Mouse (Mus musculus): ENCODE results near the gene Cdkl3. TPM values are rescaled to one million over a fixed set of nuclear protein-coding genes. Genes with fewer than 3 reads are reported as not detected.
A peak's percentile ranks its signal among the peaks of the same experiment; 100 is the strongest.

The Cdkl3 gene
- 1 to 10 TPM; 3.8 to 4.1 TPM for total RNA-seq (2021)

DNA sequence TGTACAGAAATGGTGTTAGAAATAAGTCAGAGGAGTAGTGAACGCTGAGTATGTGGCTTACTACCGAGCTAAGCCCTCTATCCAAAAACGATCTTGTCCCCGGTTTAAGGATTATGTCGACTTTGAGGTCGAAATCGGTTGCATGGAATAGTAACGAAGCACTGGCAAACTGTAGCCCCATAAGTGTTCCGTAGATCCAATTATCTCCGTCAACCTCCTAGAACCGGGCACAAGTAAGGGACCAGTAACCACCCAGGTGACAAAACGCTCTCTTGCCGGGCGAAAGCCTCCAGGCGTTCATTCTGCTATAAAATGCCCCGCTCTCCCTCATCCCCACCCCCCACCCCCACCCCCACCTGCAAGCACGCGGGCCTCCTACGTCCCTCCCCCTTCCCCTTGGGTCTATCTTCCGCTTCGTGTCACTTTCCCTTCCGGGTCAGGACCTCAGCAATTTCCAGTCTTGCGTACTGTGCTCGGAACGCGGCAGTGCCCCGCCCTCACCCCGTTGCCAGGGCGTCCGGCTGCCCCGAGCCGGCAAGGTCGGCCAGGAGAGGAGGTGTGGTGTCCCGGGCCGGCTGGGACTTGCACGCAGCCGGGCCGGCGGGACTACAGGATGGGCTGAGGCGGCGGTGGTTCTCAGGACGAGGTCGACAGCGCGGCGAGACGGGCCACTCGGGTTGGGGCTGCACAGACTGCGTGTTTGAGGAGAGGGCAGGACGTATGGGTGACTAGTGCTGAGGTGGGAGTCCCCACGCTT lies at the start of gene Cdkl3:
Gene Cdkl3, plus strand, starts transcription at position 450 of the 757 bp plus-strand sequence.
- intact Hi-C loops (cut with DNase I) = loop anchor here (5.0 to 10.0 kb wide), 2 partner anchors 228 to 379 kb away; partner anchors contain the start of gene Skp1a
- peak; percentile 93 for DNase-seq (ENCODE audit: low spot score)

DNA sequence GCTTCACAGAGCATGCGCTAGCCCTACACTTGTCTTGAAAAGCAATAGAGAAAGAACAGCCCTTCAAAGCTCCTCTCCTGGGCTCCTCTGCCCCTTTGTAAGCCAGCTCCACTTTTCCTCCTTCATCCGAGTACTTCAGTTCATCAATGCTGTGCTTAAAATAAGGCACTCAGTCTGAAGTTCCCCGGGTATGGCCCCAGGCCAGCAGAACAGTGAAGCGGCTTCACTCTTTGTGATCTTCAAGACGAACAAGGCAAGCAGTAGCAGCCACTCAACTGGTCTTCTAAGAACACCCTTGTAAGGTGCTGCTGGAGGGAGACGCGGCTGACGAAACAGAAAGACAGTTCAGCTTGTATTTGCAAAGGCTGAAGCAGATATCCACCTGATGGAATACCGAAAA lies 47.9 kb upstream of the Cdkl3 start:
- DNase-seq (ENCODE audit: low spot score) = no peak
- intact Hi-C loops (cut with DNase I) = no loop called here

DNA sequence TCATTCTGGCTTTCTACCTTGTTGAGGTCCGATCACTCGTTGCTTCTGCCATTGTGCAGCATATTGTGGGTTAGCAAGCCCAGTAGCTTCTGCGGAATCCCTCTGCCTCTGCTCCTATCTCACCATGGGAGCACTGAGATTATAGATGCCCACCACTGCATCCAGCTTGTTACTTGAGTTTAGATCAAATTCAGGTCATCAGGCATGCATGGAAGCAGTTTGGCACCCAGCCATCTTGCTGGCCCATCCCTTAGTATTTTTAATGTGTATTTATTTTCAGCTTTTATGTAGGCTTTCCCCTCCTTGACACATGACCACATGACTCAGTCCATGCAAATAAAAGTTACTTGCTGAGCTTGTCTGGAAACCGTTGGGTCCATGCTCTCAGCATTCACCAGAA lies 46.3 kb upstream of the Cdkl3 start:
- DNase-seq (ENCODE audit: low spot score) = no peak
- intact Hi-C loops (cut with DNase I) = no loop called here

DNA sequence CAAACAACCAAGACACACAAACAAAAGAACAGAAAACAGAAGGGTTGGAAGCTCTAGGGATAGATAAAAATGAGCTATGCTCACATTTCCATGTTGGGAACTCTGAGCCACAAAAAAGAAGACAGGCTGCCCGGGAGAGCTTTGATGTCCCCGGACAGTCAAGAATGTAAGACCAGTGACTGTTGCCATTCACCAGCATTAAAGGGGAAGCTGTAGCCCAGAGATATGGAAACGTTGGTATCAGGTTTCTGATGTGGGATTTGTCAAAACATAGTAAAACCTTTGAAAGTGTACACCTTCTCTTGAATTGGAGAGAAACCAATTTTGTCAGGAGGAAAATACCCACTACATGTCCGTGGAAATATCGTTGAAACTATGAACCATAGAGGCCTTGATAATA lies 44.5 kb upstream of the Cdkl3 start:
- DNase-seq (ENCODE audit: low spot score) = no peak
- intact Hi-C loops (cut with DNase I) = no loop called here

DNA sequence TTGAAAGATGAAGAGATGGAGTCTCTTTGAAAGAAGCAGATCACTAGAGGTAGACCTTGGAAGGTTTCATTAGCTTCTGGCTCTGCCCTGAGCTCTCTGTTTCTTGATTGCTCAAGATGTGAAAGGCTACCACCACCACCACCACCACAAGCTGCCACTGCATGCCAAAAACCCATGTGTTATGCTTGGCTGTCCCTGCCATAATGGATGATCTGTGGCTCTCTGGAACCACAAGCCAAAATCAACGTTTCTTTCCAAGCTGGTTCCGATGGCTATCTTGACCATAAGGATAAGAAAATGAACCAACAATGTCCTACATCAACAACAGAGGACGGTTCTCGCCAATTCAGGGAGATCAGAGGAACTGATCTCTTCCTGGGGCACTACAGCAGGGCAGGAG lies 44.0 kb upstream of the Cdkl3 start:
- intact Hi-C loops (cut with DNase I) = no loop called here
- no peak for DNase-seq (ENCODE audit: low spot score)

DNA sequence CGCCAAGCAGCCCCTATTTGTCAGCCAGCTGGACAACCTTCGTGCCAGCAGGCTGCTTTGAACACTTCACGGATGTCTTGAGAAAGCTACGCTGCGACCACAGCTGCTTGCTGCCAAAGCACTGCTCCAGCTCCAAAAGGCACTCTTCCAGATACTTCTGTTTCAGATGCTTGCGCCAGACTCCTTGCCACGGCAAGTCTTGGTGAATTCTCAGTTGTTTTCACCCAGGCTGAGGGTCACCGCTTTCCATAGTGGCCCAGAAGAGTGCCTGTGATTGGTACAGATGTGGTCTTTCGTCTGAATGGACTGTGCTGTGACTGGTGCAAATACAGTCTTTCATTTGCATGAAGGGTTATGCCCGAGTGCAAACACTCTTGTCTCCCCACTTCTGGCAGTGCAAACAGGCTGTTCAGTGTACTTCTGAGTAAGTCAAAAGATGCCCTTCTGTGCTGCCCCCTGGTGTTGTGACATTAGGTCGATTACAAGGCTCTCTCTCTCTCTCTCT lies 43.0 kb upstream of the Cdkl3 start:
- intact Hi-C loops (cut with DNase I) = no loop called here
- no peak for DNase-seq (ENCODE audit: low spot score)

DNA sequence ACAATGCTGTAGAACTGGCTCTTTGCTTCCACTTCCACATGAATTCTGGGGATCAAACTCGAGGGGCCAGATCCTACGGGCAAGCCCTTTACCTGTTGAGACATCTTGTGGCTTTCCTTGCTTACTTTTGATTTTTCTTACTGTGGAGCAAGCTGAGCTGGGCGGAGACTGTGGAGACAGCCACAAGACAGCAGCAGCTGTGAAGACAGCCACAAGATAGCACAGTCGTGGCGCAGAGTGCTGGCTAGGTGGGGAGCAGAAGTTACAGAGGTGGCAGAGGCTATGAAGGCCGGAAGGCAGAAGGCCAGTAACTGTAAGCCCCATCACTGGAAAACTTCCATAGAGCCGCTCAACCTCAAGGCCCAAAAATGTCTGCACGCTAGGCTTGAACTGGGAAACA lies 42.3 kb upstream of the Cdkl3 start:
- no peak for DNase-seq (ENCODE audit: low spot score)
- intact Hi-C loops (cut with DNase I) = no loop called here

DNA sequence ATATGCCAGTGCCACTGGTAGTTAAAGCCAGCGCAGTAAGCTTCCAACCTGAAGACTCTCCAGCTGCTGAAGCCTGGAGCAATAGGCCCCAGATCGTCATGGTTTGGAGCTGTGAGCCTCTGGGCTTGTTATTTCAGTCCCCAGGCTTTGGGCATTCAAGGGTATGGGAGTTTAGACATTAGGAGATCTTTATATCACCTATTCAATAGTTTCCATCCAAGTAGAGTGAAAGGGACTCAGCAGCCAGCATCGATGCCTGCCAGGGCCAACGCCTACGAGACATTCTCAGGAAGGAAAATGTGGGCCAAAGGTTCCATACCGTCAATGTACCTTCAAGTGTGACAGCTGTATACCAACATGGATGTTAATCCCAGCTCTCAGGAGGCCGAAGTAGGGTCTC lies 41.7 kb upstream of the Cdkl3 start:
- intact Hi-C loops (cut with DNase I) = no loop called here
- no peak for DNase-seq (ENCODE audit: low spot score)

DNA sequence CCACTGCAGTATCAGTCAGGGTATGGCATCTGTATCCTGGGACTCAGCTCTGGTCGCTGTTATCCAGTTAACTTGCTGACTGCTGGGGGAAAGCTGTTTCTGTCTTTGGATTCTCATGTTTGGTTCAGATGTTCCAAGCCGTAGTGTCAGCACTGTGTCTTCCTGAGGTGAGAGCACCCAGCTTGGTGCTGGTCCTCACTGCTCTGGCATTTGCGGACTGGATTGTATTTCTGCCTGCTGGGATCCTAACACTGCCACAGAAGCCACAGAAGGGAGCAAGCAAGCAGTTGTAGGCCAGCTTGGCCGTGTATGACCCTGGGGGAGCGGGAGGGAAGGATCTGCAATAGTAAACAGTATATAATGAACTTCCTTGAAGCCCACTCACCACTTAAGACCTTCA lies 37.4 kb upstream of the Cdkl3 start:
- DNase-seq (ENCODE audit: low spot score) = no peak
- intact Hi-C loops (cut with DNase I) = loop anchor here (1.0 to 2.0 kb wide), 2 partner anchors 50 to 108 kb away; no protein-coding TSS in a partner anchor

DNA sequence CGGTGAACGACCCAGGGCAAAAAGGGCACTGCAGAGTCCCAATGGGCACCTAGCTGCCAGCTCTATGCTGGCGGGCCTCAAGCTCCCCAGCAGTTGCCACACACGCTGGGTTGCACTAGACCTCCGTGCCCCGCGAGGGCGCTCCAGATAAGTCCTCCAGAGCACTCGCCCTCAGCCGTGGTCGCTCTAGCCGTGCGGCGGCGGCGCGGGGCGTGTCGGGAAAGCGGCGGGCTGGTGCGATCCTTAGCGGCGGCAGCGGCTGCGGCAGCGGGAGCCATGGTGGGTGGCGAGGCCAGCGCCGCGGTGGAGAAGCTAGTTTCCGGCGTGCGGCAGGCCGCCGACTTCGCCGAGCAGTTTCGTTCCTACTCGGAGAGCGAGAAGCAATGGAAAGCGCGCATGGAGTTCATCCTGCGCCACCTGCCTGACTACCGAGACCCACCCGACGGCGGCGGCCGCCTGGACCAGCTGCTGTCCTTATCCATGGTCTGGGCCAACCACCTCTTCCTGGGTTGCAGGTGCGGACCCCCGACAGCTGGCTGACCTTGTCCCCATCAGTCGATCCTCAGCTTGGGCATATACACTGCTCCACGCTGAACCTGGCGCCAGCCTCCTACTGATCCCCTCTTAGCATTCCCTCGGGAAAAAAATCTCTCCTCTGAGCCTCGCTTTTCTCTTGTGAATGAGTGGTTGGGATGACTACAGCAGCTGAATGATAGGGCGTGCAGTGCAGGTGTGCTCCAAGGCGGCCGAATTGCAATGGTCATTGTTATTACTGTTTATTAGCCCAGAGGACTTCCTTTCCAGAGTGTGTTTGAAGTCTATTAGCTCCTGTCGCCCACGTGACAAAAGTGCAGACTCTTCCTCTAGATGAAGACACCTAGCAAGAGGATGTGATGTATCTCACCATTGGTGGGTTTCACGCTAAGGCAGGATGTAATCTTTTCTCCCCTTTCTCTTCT lies 36.3 kb upstream of the Cdkl3 start, which contains the start of gene Cdkn2aipnl:
Gene Cdkn2aipnl, plus strand, starts transcription at position 219 of the 959 bp plus-strand sequence.
- intact Hi-C loops (cut with DNase I) = loop anchor here (1.0 to 2.0 kb wide), 2 partner anchors 51 to 109 kb away; no protein-coding TSS in a partner anchor
- peak; percentile 86 for DNase-seq (ENCODE audit: low spot score)

DNA sequence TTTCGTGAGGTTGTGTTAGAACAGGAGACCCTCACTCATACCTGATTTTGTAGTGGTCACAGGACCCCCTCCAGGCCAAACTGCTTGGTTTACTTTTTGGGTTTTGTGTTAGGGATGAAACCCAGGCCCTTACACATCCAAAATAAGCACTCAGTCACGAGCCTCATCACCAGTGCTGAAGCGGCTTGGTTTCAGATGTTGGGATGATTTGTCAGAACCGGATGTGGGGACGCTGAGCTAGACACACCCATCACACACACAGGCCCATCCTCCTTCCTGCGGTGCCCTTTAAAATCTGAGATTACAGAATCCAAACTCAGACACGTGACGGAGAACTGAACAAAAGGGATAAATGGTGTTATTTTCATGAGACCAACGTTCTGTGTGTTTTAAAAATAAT lies 35.1 kb upstream of the Cdkl3 start:
- intact Hi-C loops (cut with DNase I) = loop anchor here (1.0 kb wide), 1 partner anchor 149 kb away; no protein-coding TSS in a partner anchor
- DNase-seq (ENCODE audit: low spot score) = no peak

DNA sequence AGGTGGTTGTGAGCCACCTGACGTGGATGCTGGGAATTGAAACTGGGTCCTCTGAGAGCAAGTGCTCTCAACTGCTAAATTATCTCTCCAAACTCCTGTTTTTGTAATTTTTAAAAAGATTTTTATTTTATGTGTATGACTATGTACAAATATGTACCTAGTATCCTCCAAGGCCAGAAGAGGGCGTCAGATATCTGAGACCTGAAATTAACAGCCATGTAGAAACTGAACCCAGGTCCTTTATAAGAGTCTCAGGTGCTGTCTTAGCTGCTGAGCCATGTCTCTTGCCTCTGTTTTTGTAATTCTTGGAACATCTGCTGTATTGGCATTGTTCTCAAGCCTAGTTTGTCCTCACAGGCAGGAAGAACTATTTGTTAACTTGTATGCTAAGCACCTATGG lies 34.5 kb upstream of the Cdkl3 start:
- DNase-seq (ENCODE audit: low spot score) = no peak
- intact Hi-C loops (cut with DNase I) = loop anchor here (1.0 kb wide), 1 partner anchor 149 kb away; no protein-coding TSS in a partner anchor

DNA sequence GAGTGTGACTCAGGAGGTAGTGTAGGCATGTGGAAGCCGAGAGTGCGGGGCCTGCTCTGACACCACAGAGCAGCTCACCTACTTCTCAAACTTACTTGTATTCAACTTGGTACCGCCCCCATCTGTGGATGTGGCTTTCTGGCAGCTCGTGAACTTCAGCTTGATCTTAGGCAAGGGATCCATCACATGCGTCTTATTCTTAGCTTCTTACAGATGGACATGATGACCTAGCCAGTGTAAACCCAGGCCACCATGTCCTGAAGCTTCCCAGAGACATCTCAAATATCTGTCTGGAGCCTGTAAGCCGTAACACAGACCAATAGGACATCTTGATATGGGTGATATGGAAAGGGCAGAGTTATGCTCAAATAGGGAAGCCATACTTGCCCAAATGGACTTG lies 32.4 kb upstream of the Cdkl3 start:
- DNase-seq (ENCODE audit: low spot score) = no peak
- intact Hi-C loops (cut with DNase I) = no loop called here

DNA sequence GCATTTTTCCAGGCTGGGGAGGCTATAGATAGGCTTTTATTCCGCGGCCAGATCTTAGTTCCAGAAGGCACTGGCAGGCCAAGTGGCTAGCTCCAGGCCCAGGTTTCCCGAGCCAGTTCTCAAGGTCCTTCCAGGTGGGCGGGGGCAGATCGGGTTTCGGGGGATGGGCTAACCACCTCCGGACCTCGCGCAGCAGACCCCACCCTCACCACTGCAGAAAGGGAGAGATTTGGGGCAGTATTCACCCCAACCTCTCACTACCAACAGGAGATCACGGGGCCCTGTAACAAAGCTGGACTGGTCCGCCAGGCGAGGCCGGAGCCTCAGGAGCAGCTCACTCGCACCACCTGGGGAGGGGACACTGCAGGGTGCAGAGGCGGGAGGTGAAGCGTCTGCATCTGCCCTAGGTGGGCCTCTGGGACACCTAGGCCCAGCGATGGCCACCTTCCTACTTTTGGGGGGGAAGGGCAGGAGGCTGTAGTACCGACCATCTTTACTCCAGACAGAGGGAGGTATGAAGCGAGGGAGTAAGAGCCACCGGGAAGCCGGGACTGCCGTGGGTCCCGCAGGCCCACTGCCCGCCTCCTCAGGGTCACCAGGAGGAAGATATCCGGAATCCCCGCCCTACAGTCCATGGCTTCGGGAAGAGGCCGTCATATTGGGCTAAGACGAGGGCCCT lies 4.3 kb upstream of the Cdkl3 start:
- peak; percentile 58 for DNase-seq (ENCODE audit: low spot score)
- intact Hi-C loops (cut with DNase I) = loop anchor here (5.0 to 10.0 kb wide), 2 partner anchors 233 to 375 kb away; partner anchors contain the start of gene Skp1a

DNA sequence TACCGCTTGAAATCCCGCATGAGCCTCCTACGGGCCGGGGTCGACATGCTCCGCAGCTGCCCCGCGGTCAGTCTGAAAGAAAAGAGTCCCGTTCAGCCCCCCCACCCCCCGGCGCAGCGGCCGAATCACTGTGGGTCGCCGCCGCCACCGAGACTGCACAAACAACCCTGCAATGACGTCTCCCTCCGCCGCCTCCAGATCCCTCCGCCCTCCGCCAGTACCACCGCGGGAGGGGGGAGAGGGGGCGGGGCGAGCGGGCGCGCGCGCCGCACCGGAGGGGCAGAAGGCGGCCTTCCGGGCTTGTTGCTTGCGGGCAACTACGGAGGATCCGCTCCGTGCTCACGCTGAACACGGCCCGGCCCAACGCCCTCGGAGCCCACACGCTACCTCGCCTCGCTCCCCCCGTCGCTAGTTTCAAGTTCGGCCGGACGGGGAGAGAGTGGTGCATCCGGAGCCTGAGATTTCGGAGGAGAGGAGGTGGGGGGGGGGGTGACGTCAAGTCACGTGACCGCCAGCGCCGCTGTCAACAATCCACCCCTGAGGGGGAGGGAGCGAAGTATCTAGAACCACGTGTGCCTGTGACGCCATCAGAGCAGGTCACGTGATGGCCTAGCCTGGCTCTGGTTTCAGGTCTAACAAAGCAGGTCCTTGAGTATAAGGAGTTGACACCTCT lies 3.6 kb upstream of the Cdkl3 start, which contains the start of gene Ube2b:
Gene Ube2b, minus strand, starts transcription at position 473 of the 673 bp plus-strand sequence.
- peak; percentile 90 for DNase-seq (ENCODE audit: low spot score)
- intact Hi-C loops (cut with DNase I) = loop anchor here (5.0 to 10.0 kb wide), 2 partner anchors 232 to 376 kb away; partner anchors contain the start of gene Skp1a

DNA sequence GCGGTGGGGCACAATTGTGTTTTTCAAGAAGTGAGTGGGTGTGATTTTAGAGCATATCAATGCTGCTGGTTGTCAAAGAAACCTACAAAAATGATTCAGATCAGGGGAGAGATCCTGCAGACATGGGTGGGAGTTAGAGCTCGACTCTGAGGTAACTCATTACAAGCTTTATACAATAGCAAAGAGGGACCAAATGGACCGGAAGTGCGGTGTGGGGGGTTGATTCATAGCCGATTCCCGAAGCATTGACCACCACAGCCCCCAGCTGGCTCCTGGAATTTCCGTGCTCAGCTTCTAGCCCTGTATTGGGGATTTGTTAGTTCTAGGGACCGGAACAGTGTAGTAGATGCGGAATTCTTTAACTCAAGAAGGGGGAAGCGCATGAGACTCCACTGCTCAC lies 2.7 kb upstream of the Cdkl3 start:
- intact Hi-C loops (cut with DNase I) = loop anchor here (5.0 to 10.0 kb wide), 2 partner anchors 231 to 377 kb away; partner anchors contain the start of gene Skp1a

DNA sequence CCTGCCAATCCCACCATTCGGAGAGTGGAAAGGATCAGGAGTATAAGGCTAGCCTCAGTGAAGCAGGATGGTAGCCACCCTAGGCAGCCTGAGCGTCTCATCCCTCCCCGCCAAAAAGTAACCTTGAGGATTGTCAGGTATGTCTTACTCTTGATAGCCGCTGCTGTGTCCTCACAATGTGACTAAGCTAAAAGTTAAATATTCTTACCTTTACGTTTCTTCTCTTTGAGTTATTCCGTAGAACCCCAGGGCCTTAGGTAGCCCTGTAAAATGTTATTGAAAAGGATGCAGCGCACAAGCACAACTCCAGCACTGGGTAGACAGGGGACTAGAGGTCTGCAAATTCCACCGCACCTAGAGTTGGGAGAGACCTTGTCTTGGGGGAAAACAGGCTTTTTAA lies 2.2 kb upstream of the Cdkl3 start:
- DNase-seq (ENCODE audit: low spot score) = no peak
- intact Hi-C loops (cut with DNase I) = loop anchor here (5.0 to 10.0 kb wide), 2 partner anchors 230 to 377 kb away; partner anchors contain the start of gene Skp1a

More for the DNA sequence above, 2.7 kb upstream of the Cdkl3 start:
- no peak for DNase-seq (ENCODE audit: low spot score)

DNA sequence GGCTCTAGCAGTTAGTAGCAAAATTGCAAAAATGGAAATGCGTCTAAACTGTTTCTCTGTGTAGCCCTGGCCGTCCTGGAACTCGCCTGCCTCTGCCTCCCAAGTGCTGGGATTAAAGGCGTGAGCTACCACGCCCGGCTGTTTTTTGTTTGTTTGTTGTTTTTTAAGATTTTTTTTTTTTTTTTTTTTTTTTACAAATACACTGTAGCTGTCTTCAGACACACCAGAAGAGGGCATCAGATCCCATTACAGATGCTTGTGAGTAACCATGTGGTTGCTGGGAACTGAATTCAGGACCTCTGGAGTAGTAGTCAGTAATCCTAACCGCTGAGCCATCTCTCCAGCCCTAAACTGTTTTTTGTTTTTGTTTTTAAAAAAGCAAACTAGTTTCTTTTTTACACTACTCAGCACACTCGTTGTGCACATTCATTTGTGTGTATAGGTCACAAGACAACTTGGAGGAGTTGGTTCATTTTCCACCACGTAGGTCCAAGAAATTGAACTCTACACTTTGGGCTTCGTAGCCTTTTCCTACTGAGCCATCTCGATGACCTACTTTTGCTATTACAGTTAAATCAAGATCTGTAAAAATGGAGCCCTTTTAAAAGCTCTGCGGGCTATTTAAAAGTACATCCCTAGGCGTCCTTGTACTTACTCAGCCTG lies 1.0 kb upstream of the Cdkl3 start:
- DNase-seq (ENCODE audit: low spot score) = no peak
- intact Hi-C loops (cut with DNase I) = loop anchor here (5.0 to 10.0 kb wide), 2 partner anchors 229 to 378 kb away; partner anchors contain the start of gene Skp1a
